In the genomic region with DNA sequence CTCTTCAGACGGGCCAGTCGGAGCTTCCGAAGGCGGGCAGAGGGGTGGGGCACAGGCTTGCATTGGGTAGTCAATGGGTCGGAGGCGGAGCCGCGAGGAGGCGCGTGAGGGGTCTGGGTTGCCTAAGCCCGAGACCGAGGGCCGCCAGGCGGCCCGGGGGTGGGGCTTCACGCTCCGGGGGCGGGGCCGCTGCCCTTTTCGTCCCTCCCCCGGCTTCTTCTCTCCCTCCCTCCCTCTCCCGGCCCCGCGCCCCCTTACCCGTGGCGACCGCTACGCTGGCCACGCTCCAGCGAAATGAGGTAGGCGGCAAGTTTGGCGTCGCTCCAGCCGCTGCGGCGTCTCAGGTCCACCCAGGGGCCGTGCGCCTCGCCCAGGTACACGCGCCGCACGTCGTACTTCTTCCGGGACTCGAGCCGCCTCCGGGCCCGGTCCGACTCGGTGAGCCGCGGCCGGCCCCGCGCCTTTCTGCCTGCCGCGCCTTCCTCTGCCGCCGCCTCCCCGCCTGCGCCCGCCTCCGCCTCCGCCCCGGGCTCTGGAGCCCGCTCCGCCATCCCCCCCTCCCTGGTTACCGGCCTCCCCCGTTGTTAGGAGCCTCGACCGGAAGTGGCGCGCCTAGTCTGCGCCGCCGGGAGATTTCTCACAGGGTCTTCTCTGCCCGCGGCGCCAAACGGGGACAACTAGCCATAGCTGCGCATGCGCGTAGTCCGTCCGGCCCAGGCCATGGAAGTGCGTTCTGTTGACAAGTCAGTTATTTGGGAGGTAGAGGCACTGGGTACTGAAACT, we compare ENCODE assay signal across 8 mouse cellular contexts. TPM values are rescaled to one million over a fixed set of nuclear protein-coding genes. Genes with fewer than 3 reads are reported as not detected.
A peak's percentile ranks its signal among the peaks of the same experiment; 100 is the strongest.
DNase-seq lines count a peak whose midpoint lies in the region; ATAC-seq lines count a peak whose summit lies in the region.

A gene (minus strand): TSS at position 469 of the 783 bp plus-strand sequence.
A gene (minus strand): TSS at position 586 of the 783 bp plus-strand sequence.

- 0 out of 2 replicates have a peak, but pooled peaks cover 2% of the 10 kb centered on the region for H3K4me1 ChIP-seq in brown adipose tissue, adult 24 weeks (ENCODE audit: control insufficient read depth, insufficient read depth, insufficient read length, low read length)
- H3K4me1 ChIP-seq in heart, embryonic 14.5 days (ENCODE audit: control insufficient read depth in 2 of 2, insufficient read depth in 2 of 2, low read length in 2 of 2): peaks cover 3 to 11% of the 10 kb centered on the region in 2 experiments; a peak in 2 of 4 replicates
- peaks cover 21% of the 10 kb centered on the region for H3K4me1 ChIP-seq in liver, embryonic 13.5 days (replicated peaks)
- H3K4me1 ChIP-seq in stomach, embryonic 16.5 days (ENCODE audit: control insufficient read depth, insufficient read depth, low read length): peaks cover 8% of the 10 kb centered on the region; the same call in 1 of the 2 replicates

- under 1% methylated on average over 87 of the region's 87 CpGs for WGBS in heart, embryonic 14.5 days
- WGBS in liver, embryonic 13.5 days (ENCODE audit: insufficient replicate concordance): under 1% methylated on average over 85 of the region's 87 CpGs
- WGBS in stomach, embryonic 16.5 days: under 1% methylated on average over 66 of the region's 87 CpGs

- H3K27me3 ChIP-seq in heart, embryonic 14.5 days (ENCODE audit: control insufficient read depth, insufficient read depth, low read length): no peaks in the 10 kb centered on the region
- H3K27me3 ChIP-seq in liver, embryonic 13.5 days: no peaks in the 10 kb centered on the region
- no peaks in the 10 kb centered on the region for H3K27me3 ChIP-seq in stomach, embryonic 16.5 days (ENCODE audit: control insufficient read depth, insufficient read depth, low read length)

- DNase-seq in CD4-positive, CD25-positive, alpha-beta regulatory T cell, adult 2 months (ENCODE audit: low read depth, low spot score): peak; percentile 97
- peak; percentile 74 for DNase-seq in fat pad, adult 2 months (ENCODE audit: extremely low read depth, low read depth, low spot score)
- DNase-seq in kidney, postnatal 14 days: peak; percentile 98
- peak; percentile 95 for DNase-seq in liver, embryonic 13.5 days
- peak; percentile 95 for DNase-seq in neural tube, embryonic 10.5 days (ENCODE audit: extremely low spot score, low spot score)

- peak; percentile 98 for ATAC-seq in heart, embryonic 14.5 days (ENCODE audit: insufficient number of reproducible peaks, insufficient read depth, low FRiP score, low read depth)
- peak; percentile 94 for ATAC-seq in liver, embryonic 13.5 days (ENCODE audit: low read depth)
- ATAC-seq in stomach, embryonic 16.5 days (ENCODE audit: insufficient read depth, low FRiP score): peak; percentile 97

- H3K9ac ChIP-seq in heart, embryonic 14.5 days (ENCODE audit: low read length): peak within 1 kb of the TSS; percentile 79
- H3K9ac ChIP-seq in liver, embryonic 13.5 days: peak within 1 kb of the TSS; percentile 91
- peak within 1 kb of the TSS; percentile 92 for H3K9ac ChIP-seq in stomach, embryonic 16.5 days (ENCODE audit: low read length)

- no peaks in the 10 kb centered on the region for H3K9me3 ChIP-seq in heart, embryonic 14.5 days (ENCODE audit: control insufficient read depth, low read length)
- no peaks in the 10 kb centered on the region for H3K9me3 ChIP-seq in liver, embryonic 13.5 days (replicated peaks)
- no peaks in the 10 kb centered on the region for H3K9me3 ChIP-seq in stomach, embryonic 16.5 days (replicated peaks; ENCODE audit: control insufficient read depth, low read length)

- peak within 1 kb of the TSS; percentile 86 for H3K27ac ChIP-seq in brown adipose tissue, adult 24 weeks (replicated peaks; ENCODE audit: low read depth, low read length)
- peak within 1 kb of the TSS; percentile 95 to 97 for H3K27ac ChIP-seq in heart, embryonic 14.5 days (replicated peaks in 1 of 2; ENCODE audit: control insufficient read depth in 1 of 2, insufficient read depth in 1 of 2, low read depth in 2 of 2, low read length in 2 of 2)
- H3K27ac ChIP-seq in liver, embryonic 13.5 days: peak within 1 kb of the TSS; percentile 94
- H3K27ac ChIP-seq in stomach, embryonic 16.5 days (ENCODE audit: low read length): peak within 1 kb of the TSS; percentile 98

- peak within 1 kb of the TSS; percentile 57 for H3K4me2 ChIP-seq in heart, embryonic 14.5 days (ENCODE audit: low read length)
- peak within 1 kb of the TSS; percentile 76 for H3K4me2 ChIP-seq in liver, embryonic 13.5 days
- H3K4me2 ChIP-seq in stomach, embryonic 16.5 days (ENCODE audit: low read depth, low read length): peak within 1 kb of the TSS; percentile 58

- H3K4me3 ChIP-seq in brown adipose tissue, adult 24 weeks (ENCODE audit: insufficient read depth, low read depth, low read length): peak within 1 kb of the TSS; percentile 99
- H3K4me3 ChIP-seq in heart, embryonic 14.5 days (ENCODE audit: control insufficient read depth in 1 of 2, insufficient read depth in 1 of 2, low read depth in 1 of 2, low read length in 2 of 2): peak within 1 kb of the TSS; percentile 58 to 96
- H3K4me3 ChIP-seq in liver, embryonic 13.5 days (replicated peaks): peak within 1 kb of the TSS; percentile 88
- peak within 1 kb of the TSS; percentile 81 for H3K4me3 ChIP-seq in stomach, embryonic 16.5 days (replicated peaks; ENCODE audit: low read length)

- H3K36me3 ChIP-seq in heart, embryonic 14.5 days (ENCODE audit: control insufficient read depth, insufficient read depth, low read length): peaks cover 55% of the 10 kb centered on the region
- H3K36me3 ChIP-seq in liver, embryonic 13.5 days: peaks cover 56% of the 10 kb centered on the region
- H3K36me3 ChIP-seq in stomach, embryonic 16.5 days (ENCODE audit: control insufficient read depth, insufficient read depth, low read length): peaks cover 3% of the 10 kb centered on the region; the same call in 1 of the 2 replicates

RNA-seq across cellular contexts. Expression of the first gene that starts in this region (rescaled TPM):
- polyA plus RNA-seq in brown adipose tissue, adult 24 weeks (2012; ENCODE audit: insufficient read depth, insufficient read length, missing spikeins): not detected in 2 replicates
- not detected in 2 replicates for polyA plus RNA-seq in heart, embryonic 14.5 days (2014; fragmentation: Nextera tagmentation; extraction: Ambion mirVana)
- not detected in 2 replicates for polyA plus RNA-seq in liver, embryonic 13.5 days (2015; fragmentation: Nextera tagmentation; extraction: Ambion mirVana)
- polyA plus RNA-seq in stomach, embryonic 16.5 days (2015; fragmentation: Nextera tagmentation; extraction: Ambion mirVana): not detected in 2 replicates

RNA-seq across cellular contexts. Expression of the second gene that starts in this region (rescaled TPM):
- 2.1 and 4.8 TPM in 2 replicates for polyA plus RNA-seq in brown adipose tissue, adult 24 weeks (2012; ENCODE audit: insufficient read depth, insufficient read length, missing spikeins)
- polyA plus RNA-seq in heart, embryonic 14.5 days (2014; fragmentation: Nextera tagmentation; extraction: Ambion mirVana): 6.7 and 7.6 TPM in 2 replicates
- 3.7 and 3.9 TPM in 2 replicates for polyA plus RNA-seq in liver, embryonic 13.5 days (2015; fragmentation: Nextera tagmentation; extraction: Ambion mirVana)
- 11.2 and 11.7 TPM in 2 replicates for polyA plus RNA-seq in stomach, embryonic 16.5 days (2015; fragmentation: Nextera tagmentation; extraction: Ambion mirVana)

Comparison
In these comparisons a context has a peak if more than half of its experiments do, and no peak if none do; other contexts are left out.
1. Peak in every context shown above with its lines: DNase-seq, ATAC-seq, H3K4me3 ChIP-seq and H3K27ac ChIP-seq.